Mouse (Mus musculus) hindbrain, embryonic 16.5 days (tissue): Measurements from ENCODE around the gene Hipk2. TPM values are rescaled to one million over a fixed set of nuclear protein-coding genes. Genes with fewer than 3 reads are reported as not detected.
A peak's percentile ranks its signal among the peaks of the same experiment; 100 is the strongest.

Source experiments
- ATAC-seq: fragments of 200-750 bp; cut with Nextera tagmentation; 2 replicates; pipeline ENCODE4 v1.8.0; 2017; ENCODE audit warnings: moderate TSS enrichment, moderate library complexity
- H3K27ac ChIP-seq: fragments of 300-500 bp; sonication (generic); 2 replicates; pipeline ENCODE4 v1.5.1; 2014; ENCODE audit warnings: low read depth, mild to moderate bottlenecking, control low read depth, low read length, moderate library complexity
- H3K27me3 ChIP-seq: fragments of 300-500 bp; sonication (generic); replicated peaks from 2 replicates; pipeline ENCODE4 v1.6.1; 2014; ENCODE audit warnings: low read length; ENCODE audit not compliant: control insufficient read depth, insufficient read depth
- H3K36me3 ChIP-seq: fragments of 300-500 bp; sonication (generic); 2 replicates; pipeline ENCODE4 v1.6.1; 2014; ENCODE audit warnings: mild to moderate bottlenecking, low read length, moderate library complexity, mixed read lengths; ENCODE audit not compliant: control insufficient read depth, insufficient read depth
- H3K4me1 ChIP-seq: fragments of 300-500 bp; sonication (generic); 2 replicates; pipeline ENCODE4 v1.6.1; 2014; ENCODE audit warnings: low read depth, low read length; ENCODE audit not compliant: control insufficient read depth, insufficient read depth
- H3K4me2 ChIP-seq: fragments of 300-500 bp; sonication (generic); 2 replicates; pipeline ENCODE4 v1.6.1; 2014; ENCODE audit warnings: mild to moderate bottlenecking, low read length, control low read depth, moderate library complexity
- H3K4me3 ChIP-seq: fragments of 300-500 bp; sonication (generic); 2 replicates; pipeline ENCODE4 v1.5.1; 2014; ENCODE audit warnings: mild to moderate bottlenecking, low read length, control low read depth, moderate library complexity
- H3K9ac ChIP-seq: fragments of 300-500 bp; sonication (generic); 2 replicates; pipeline ENCODE4 v1.6.1; 2014; ENCODE audit warnings: low read depth, mild to moderate bottlenecking, control low read depth, low read length, moderate library complexity
- H3K9me3 ChIP-seq: fragments of 300-500 bp; sonication (generic); 2 replicates; pipeline ENCODE4 v1.6.1; 2014; ENCODE audit warnings: mild to moderate bottlenecking, low read length, moderate library complexity; ENCODE audit not compliant: control insufficient read depth
- WGBS: fragments of 180-500 bp; shearing (Covaris S2); extraction: QIAGEN DNeasy Blood & Tissue Kit; methylation state at CpG from one replicate; pipeline ENCODE4 v1.1.7; 2014; 5-methylcytosine and 5-hydroxymethylcytosine counted together
- polyA plus RNA-seq: library from polyadenylated mRNA; unstranded; fragments of >200 nt; fragmentation: Nextera tagmentation; extraction: Ambion mirVana; gene quantifications from 2 replicates; pipeline ENCODE4 v1.2.1, GENCODE M21; 2015

Hipk2 gene
- polyA plus RNA-seq, 1 experiment from 2014 or later: 30.3 TPM

- ATAC-seq: no peak
- H3K36me3 ChIP-seq: no peaks in the 10 kb centered on the region
- no peaks in the 10 kb centered on the region for H3K4me1 ChIP-seq
- no peak overlapping the region for H3K27ac ChIP-seq
- H3K4me2 ChIP-seq: no peak overlapping the region
- no peaks in the 10 kb centered on the region for H3K9me3 ChIP-seq
- H3K9ac ChIP-seq: no peak overlapping the region
- H3K27me3 ChIP-seq: no peaks in the 10 kb centered on the region
- no peak overlapping the region for H3K4me3 ChIP-seq
- WGBS: 85% methylated on average over 14 of the region's 14 CpGs
Observed at GRCm38 (mm10) chr6:38919135-38919740, 43.3 kb upstream of the Hipk2 start.

GRCm38 (mm10) chr6:38918728-38919127 is 42.8 kb upstream of the Hipk2 start:
- WGBS: 91% methylated on average over 4 of the region's 4 CpGs
- ATAC-seq: no peak
- no peak overlapping the region for H3K4me3 ChIP-seq

GRCm38 (mm10) chr6:38917415-38917814 is 41.5 kb upstream of the Hipk2 start:
- no peaks in the 10 kb centered on the region for H3K36me3 ChIP-seq
- H3K4me1 ChIP-seq: peaks cover 3% of the 10 kb centered on the region
- no peaks in the 10 kb centered on the region for H3K9me3 ChIP-seq
- H3K4me3 ChIP-seq: no peak overlapping the region
- no peak overlapping the region for H3K27ac ChIP-seq
- H3K9ac ChIP-seq: no peak overlapping the region
- H3K27me3 ChIP-seq: no peaks in the 10 kb centered on the region
- H3K4me2 ChIP-seq: no peak overlapping the region
- ATAC-seq: no peak
- 73% methylated on average over 3 of the region's 3 CpGs for WGBS

More at GRCm38 (mm10) chr6:38918728-38919127, 42.8 kb upstream of the Hipk2 start:
- Histone ChIP-seq H3K9ac (no peak overlapping the region), H3K4me1 (peaks cover 3% of the 10 kb centered on the region), H3K27ac (no peak overlapping the region), H3K4me2 (no peak overlapping the region), H3K9me3 (no peaks in the 10 kb centered on the region), H3K36me3 (no peaks in the 10 kb centered on the region), H3K27me3 (no peaks in the 10 kb centered on the region)

- H3K27ac ChIP-seq: no peak overlapping the region
- H3K27me3 ChIP-seq: no peaks in the 10 kb centered on the region
- peaks cover 3% of the 10 kb centered on the region for H3K4me1 ChIP-seq
- H3K4me3 ChIP-seq: no peak overlapping the region
- 93% methylated on average over 4 of the region's 4 CpGs for WGBS
- H3K9ac ChIP-seq: no peak overlapping the region
- no peak overlapping the region for H3K4me2 ChIP-seq
- H3K36me3 ChIP-seq: no peaks in the 10 kb centered on the region
- no peaks in the 10 kb centered on the region for H3K9me3 ChIP-seq
- no peak for ATAC-seq
Observed at GRCm38 (mm10) chr6:38916571-38916970, 40.6 kb upstream of the Hipk2 start.

- ATAC-seq: no peak
- H3K27ac ChIP-seq: no peak overlapping the region
- no peak overlapping the region for H3K4me3 ChIP-seq
- 56% methylated on average over 5 of the region's 5 CpGs for WGBS
- no peaks in the 10 kb centered on the region for H3K9me3 ChIP-seq
- H3K9ac ChIP-seq: no peak overlapping the region
- no peak overlapping the region for H3K4me2 ChIP-seq
- no peaks in the 10 kb centered on the region for H3K36me3 ChIP-seq
- peaks cover 3% of the 10 kb centered on the region for H3K4me1 ChIP-seq
- H3K27me3 ChIP-seq: no peaks in the 10 kb centered on the region
Observed at GRCm38 (mm10) chr6:38915776-38916175, 39.8 kb upstream of the Hipk2 start.

GRCm38 (mm10) chr6:38914181-38914580 is 38.2 kb upstream of the Hipk2 start:
- no peak overlapping the region for H3K4me2 ChIP-seq
- no peak overlapping the region for H3K4me3 ChIP-seq
- ATAC-seq: peak; percentile 18; the same call in 1 of the 2 replicates
- no peak overlapping the region for H3K27ac ChIP-seq
- WGBS: 66% methylated on average over 10 of the region's 10 CpGs
- no peaks in the 10 kb centered on the region for H3K27me3 ChIP-seq
- H3K9me3 ChIP-seq: no peaks in the 10 kb centered on the region
- no peaks in the 10 kb centered on the region for H3K36me3 ChIP-seq
- peaks cover 3% of the 10 kb centered on the region for H3K4me1 ChIP-seq
- H3K9ac ChIP-seq: no peak overlapping the region

- ATAC-seq: no peak
- Histone ChIP-seq H3K27me3 (no peaks in the 10 kb centered on the region), H3K9me3 (no peaks in the 10 kb centered on the region), H3K4me3 (no peak overlapping the region), H3K36me3 (no peaks in the 10 kb centered on the region), H3K9ac (no peak overlapping the region), H3K4me2 (no peak overlapping the region), H3K27ac (no peak overlapping the region), H3K4me1 (peaks cover 3% of the 10 kb centered on the region)
- WGBS: 48% methylated on average over 13 of the region's 13 CpGs
Observed at GRCm38 (mm10) chr6:38913386-38914042, 37.5 kb upstream of the Hipk2 start.

GRCm38 (mm10) chr6:38912845-38913244 is 36.9 kb upstream of the Hipk2 start:
- no peaks in the 10 kb centered on the region for H3K9me3 ChIP-seq
- no peaks in the 10 kb centered on the region for H3K36me3 ChIP-seq
- no peak overlapping the region for H3K9ac ChIP-seq
- ATAC-seq: peak; percentile 65
- no peaks in the 10 kb centered on the region for H3K27me3 ChIP-seq
- no peak overlapping the region for H3K4me3 ChIP-seq
- H3K4me1 ChIP-seq: peaks cover 3% of the 10 kb centered on the region
- no peak overlapping the region for H3K27ac ChIP-seq
- WGBS: 59% methylated on average over 9 of the region's 9 CpGs
- H3K4me2 ChIP-seq: no peak overlapping the region

GRCm38 (mm10) chr6:38912121-38912660 is 36.2 kb upstream of the Hipk2 start:
- no peak overlapping the region for H3K9ac ChIP-seq
- H3K27me3 ChIP-seq: no peaks in the 10 kb centered on the region
- no peak for ATAC-seq
- H3K9me3 ChIP-seq: no peaks in the 10 kb centered on the region
- no peaks in the 10 kb centered on the region for H3K36me3 ChIP-seq
- H3K4me2 ChIP-seq: no peak overlapping the region
- H3K27ac ChIP-seq: no peak overlapping the region
- peaks cover 3% of the 10 kb centered on the region for H3K4me1 ChIP-seq
- no peak overlapping the region for H3K4me3 ChIP-seq
